Mouse (Mus musculus): ENCODE data around the gene Elavl4. TPM values are rescaled to one million over a fixed set of nuclear protein-coding genes. Genes with fewer than 3 reads are reported as not detected.
A peak's percentile ranks its signal among the peaks of the same experiment; 100 is the strongest.

Gene Elavl4
- 1 to 10 TPM; 3.5 to 5.3 TPM for total RNA-seq (2021)
- polyA plus RNA-seq (2012; rRNA removed) = 0.18 and 0.35 TPM in 2 replicates
- long read RNA-seq, full-length matches to known transcripts = 5 of 5 reads
- long read RNA-seq, partial matches to known transcripts = 0 of 5 reads
- long read RNA-seq, other reads (novel, unspliced or antisense) = 0 of 5 reads

DNA sequence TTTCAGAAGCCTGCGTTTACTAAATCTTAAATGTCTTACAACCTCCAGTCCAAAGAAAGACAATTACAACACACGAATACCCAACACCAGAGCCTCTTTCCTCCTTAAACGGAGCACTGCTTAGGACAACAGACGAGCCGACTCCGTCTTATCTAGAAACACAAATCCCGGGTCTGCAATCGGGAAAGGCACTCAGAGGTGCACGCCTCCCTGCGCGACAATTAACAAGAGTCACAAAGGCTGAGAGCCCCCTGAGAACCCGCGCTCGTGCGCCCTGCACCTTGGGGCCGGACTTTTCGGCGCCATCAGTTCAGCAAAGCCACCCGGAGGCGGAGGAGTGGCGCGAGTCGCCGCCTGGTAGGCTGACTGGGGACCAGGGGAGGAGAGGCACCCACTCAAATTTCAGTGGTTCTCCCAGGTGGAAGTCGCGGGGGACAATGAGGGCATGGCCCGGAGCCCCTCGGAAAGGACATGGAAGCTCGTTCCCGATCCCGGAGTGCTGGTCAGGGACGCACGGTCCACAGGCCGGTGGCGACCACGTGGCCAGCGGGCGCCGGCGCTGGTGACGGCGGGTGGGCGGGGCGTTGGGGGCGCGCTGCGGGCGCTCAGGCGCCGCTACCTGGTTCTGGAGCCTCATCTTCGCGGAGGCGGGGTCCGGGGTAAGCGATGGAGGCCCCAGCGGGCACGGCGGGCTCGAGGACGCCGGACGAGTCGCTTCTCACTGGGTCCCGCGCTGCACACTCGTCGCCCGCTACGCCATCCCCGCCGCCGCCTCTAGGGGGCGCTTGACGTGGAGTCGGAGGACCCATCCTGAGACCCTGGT, at the start of gene Elavl4:
Gene Elavl4 (minus strand): TSS at position 732 of the 823 bp plus-strand sequence.
- DNase-seq = peak; percentile 72

DNA sequence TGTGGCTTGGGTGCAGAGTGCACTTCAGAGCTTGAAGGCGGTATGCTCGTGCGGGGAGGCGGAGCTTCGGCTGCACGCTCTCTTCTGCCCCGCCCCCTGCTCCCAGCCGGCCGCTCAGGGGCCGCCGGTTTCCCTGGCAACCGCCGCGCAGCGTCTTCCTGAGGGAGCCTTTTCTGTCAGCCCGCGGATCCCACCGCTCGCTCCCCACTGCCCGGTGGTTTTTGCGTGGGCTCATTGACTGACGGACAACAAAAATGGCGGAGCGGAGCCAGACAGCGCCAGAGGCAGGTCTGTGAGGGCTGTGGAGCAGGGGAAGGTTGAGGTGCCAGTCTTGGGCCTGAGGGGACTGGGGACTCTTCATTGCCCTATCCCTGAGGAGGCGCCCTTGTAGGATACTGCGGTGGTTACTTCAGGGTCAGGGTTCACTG, 45.9 kb upstream of the Elavl4 start, which contains the start of gene Agbl4:
Gene Agbl4 (plus strand): TSS at position 44 of the 428 bp plus-strand sequence.
- DNase-seq = peak; percentile 75

DNA sequence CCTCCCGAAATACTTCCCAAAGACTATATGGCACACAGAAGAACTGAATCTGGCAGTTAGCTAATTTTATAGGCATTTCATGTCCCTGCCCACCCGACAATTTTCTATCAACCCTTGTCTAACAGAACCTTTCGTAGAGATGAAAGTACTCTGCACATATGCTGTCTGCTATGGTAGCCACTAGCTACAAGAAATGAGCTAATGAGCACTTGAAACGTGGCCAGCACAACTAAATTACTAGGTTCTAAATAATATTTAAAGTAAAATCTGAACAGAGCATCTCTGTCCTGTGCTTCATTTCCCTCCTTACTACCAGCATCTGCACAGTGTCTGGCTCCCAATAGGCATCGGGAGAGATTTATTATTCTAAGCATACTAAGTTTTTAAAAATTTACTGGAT, 44.5 kb upstream of the Elavl4 start:
- no peak for DNase-seq

DNA sequence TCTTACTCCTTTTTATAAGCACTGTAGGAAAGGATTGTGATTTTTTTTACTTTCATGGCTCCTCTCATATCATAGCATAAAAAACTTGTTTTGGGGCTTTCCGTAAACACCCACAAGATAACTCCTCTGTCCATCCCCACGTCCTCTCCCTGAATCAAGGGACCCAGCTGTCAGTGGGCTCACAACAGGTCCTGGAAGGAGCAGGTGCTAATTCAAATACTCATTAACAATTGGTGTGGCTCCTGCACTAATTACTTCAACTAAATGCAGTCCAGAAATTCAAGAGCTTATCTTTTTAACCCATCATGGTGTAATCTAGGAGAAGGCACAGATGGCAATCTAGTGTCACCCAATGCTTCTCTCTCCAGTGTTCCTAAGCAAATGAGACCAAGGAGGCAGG, 8.9 kb upstream of the Elavl4 start:
- no peak for DNase-seq

DNA sequence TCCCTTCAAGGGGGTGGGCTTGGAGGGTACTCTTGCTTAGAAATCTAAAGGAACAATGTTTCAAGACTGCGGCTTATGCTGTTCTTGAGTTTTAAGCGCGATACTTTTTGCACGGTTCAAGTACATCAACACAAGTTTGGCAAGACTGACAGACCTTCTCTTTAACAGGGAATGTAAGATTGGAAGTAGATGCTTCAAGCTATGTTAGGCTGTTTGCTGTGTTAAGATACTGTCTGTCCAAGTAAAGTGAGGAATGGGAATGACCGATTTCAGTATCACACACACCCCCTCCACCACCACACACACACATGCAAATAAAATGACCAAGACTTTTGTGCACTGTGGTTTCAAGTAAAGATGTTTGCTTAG, 276 bp upstream of the Elavl4 start:
- no peak for DNase-seq

DNA sequence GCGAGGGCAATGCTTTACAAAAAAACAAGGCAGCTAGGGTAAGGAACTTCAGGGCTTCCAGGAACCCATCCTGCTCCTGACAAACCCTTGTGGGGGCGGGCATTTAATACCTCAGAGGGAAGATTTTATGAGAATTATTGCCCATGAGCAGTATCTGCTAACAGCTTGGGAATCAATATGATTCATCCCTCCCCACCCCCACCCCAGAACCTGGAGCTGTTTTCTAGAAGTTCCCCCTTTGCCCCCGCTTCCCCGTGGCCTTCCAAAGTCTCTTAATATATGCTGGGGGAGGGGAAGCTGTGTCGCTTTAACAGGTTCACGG, 892 bp downstream of the Elavl4 start:
- peak; percentile 0 for DNase-seq

DNA sequence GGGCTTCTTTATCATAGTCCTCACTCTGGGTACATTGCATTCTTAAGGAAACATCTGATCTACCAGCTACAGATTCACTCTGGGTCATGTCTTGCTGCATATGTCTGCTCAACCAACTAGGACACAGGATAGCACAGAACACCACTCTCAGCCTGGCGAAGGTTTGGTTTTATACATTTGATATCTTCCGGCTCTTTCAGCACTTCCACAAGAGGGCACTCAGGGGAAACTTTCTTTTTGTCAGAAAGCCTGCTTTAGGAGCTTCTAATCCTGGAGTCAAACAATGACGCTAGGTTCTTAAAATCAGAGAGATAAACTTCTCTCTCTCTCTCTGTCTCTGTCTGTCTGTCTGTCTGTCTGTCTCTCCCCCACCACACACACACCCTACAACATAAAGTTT, 27.8 kb downstream of the Elavl4 start:
- DNase-seq = no peak

DNA sequence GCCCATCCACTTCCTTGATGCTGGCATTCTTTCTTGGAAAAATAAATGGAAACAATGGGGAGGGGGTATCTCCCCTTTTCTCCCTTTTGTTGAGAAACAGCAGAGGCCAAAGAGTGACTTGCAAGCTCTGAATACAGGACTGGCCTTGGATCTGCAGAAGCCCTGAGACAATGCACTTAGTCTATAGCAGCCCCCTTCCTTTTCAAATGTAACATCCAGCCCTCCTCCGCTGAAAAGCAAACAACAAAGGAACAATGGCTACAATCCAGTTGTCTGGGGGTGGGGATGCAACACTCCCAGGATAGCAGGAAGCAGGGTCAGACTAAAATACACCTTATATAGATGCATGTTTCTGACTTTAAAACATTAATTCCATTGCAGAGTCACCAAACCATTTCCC, 39.6 kb downstream of the Elavl4 start:
- no peak for DNase-seq

DNA sequence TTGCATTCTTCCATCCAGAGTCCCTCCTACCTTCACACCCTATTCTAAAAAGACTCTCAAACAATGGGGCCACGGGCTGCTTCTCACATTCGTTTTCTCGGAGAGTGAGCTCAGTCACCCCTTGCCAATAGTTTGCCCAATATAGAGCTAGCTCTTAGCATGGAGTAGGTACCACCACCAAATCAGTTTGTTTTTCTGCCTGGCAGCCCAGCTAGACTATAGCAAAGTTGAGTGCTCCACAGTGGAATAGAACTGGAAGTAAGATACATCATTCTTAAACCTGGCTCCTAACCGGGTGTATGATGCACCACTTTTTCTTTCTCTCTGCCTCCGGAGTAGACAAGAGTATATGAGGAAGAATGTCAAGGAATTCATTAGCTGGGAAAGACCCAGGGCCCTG, 44.7 kb downstream of the Elavl4 start:
- no peak for DNase-seq

DNA sequence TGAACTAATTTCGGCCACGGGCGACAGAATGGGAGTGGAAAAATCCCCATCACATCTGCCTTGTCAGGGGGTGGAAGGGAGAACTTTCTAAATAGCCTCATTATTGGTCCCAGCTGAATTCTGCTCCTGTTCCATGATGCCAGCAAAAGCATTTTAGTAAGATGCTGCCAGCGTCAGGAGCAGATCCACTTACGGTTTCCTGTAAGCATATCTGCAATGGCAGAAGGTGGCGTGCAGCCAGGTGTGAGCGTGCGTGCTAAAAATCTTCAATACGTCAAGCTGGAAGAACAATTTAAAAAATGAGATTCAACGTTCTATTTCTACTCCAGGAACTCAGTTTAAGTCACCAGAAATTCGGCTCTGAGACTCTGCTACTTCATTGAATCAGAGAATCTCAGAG, 45.1 kb downstream of the Elavl4 start:
- no peak for DNase-seq

DNA sequence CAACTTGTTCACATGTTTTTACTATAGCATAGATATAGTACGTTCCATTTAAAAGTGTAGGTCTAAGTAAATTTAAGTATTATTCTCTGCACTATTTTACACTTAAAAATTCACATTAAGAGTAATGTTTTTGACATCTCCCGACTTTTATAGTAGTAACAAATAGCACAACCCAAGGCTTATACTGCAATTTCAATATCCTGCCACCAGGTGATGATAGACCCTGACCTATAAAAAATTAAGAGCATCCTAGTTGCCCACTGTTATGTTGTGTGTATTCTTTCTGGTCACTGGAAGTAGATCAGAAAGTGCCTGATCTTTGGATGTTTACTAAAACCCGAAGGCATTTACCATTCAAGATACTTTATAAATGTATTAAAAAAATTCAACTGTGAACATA, 55.9 kb downstream of the Elavl4 start:
- DNase-seq = no peak

DNA sequence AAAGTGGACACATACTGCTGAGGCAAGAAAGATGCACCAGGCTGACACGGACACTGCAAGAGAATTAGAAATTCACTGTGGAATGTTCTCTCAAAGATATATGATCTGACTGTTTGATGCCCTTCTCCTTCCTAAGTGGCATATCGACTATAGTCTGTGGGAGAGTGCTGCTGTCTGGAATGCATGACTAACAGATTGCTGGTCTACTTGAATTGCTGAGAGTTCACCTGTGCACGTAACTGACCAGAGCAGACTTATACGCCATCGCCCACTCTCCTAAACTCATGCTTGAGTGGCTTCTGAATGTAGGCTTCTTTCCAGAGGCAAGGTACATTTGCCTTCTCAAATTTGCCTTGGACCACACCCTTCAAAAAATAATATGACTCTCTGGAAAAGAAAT, 58.5 kb downstream of the Elavl4 start:
- DNase-seq = no peak

DNA sequence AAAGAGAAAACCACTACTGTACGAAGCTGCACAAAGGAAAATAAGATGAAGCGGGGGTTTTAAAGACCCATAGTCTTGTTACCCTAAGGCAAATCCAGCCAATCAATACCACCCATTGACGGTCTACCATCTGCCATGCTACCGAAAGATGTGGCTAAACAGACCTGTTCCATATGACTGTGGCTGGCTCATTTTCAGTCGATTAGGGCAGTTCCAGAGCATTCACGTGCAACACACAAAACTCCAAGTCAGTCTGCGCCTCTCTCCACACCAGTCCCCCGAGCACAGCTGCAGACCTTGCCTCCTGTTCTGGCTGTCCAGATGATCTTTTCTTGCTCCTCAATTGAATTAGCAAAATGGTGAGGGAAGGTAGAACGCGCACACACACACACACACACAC, 59.2 kb downstream of the Elavl4 start:
- DNase-seq = no peak

DNA sequence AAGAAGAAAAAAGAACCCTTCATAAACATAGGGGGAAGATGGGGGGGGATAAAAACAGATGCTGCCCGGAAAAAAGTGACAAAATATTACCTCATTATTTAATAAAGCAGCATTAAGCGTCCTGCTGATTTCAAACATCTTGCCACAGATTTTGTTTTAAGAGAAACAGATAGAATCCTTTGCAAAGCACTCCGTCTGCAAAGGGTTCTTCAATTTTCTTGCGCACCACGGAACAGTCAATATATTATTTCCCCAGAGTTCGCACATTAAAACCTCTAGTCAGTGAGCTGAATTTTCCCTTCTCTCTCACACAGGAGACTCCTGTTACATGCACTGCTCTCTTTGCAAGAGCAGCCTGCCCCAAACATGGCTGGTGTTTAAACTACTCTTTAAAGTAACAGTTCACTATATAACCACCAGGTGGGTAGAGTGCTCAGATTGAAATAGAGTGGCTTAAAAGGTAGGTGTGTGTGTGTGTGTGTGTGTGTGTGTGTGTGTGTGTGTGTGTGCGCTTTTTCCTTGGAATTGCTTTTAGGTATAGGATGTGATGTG, 61.1 kb downstream of the Elavl4 start:
- DNase-seq = no peak

DNA sequence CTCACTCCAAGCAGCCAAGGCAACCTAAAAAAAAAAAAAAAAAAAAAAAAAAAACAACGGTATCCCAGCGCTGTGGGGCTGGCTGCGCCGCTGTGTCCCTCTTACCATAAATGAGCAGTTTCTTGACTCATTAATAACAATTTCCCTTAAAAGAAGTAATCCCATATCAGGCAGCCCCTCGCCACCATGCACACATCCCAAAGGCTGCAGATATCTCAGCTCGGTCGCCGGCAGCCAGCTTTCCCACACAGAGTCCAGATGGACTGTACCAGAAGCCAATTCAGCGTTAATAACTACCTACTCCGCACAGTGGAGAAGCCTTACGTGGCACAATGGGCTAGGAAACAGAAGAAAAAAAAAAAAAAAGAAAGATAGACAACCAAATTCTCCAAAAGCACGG, 61.7 kb downstream of the Elavl4 start:
- no peak for DNase-seq

DNA sequence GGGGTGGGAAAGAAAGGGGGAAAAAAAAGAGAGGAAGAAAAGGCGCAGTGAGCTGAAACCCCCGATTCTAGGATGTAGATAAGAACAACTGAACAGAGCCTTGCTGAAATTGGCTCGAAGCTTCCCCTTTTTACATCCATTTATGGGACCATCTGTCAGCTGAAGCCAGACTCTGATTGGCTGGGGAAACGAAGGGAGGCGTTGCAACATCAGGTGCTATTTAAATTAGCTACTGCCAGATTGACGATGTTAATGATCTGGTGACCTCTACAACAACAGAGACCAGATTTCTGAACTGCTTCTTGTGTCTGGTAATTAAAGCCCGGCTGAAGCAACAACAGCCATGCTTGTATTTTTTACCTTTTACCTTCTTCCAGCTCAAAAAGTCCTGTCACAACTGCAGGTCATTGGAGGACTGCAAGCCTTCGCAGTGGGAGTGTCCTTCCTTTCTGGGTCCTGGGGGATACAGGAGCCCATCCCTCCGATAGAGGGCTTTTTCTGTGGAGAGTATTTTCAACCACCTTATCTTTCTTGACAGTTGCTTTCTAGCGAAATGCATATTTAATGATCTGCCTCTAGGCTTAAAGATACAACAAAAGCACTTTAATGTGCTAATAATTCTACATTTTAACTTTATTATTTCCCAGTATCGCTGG, 64.2 kb downstream of the Elavl4 start:
- DNase-seq = no peak

DNA sequence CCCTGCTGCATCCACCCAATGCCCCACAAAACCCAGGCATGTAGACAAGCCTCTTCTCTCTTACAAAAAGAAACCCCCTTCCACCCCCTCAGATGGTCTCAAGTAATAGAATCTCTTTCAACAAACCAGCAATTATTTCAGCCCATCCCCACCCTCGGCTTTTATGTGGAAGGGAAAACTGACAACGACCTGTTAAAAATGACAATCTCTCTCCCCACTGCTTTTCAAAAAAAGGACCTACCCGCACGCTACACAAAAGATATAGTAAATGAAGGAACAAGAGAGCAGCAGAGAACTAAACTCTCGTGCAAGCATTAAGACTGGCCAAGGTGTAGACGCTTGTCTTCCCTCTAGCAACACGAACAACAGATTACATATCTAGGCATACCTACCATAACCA, 64.9 kb downstream of the Elavl4 start:
- DNase-seq = no peak

DNA sequence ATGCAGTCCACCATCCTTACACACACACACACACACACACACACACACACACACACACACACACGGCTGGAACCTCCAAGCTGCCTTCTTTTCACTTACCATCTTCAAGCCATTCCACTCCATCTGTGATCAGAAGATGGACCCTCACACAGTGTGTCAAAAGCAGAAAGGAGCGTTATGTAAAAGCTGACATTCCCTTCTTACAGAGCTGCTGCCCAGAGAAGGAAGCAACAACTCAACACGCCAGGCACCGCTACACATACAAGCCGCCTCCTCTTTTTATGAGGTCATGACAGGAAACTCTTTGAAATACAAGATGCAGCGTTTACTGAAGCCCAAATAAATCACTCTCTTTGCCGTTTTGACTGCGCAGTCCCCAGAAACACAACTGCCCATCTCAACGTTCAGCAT, 65.3 kb downstream of the Elavl4 start:
- no peak for DNase-seq

DNA sequence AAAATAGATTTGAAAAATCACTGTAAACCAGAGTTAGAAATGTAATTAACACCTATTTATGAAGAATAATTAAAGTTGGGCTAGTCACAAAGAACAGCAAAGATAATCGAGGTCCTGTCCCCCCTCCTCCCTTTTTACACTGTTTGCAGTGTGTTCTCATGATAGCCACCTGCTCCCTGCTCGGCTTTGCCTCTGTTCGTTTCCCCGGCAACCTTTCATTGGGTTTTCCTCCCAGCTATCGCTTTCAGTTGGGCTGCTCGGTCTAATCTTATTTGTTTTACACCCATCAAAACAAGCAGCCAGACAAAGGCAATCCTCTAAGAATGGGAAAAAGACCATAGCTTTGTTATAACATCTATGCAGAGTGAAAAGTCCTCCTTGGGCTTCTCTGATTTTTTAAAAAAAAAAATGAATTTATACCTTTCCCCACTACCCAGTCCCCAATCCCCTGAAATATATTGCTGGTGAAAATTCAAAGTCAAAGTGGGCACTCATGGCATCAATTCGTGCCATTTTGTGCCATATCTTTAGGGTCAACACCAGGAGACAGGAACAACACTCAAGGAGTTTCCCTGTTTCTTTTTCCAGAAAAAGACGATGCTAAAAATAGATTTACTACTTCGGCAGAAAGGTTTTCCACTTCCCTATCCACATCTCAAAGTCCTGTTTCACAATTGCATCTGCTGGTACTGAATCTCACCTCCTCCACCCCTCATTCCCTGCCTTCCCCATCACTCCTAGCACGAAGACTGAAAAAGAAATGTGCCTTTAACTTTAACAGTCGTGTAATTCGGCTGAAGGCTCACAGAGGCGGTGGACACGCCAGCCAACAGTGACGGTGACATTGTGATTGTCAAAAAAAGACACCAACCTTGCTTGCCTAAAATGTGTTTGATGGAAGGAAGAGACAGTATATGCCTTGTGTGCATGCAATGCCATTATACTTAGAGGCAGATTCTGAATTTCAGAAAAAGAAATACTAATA, 66.1 kb downstream of the Elavl4 start:
- no peak for DNase-seq

DNA sequence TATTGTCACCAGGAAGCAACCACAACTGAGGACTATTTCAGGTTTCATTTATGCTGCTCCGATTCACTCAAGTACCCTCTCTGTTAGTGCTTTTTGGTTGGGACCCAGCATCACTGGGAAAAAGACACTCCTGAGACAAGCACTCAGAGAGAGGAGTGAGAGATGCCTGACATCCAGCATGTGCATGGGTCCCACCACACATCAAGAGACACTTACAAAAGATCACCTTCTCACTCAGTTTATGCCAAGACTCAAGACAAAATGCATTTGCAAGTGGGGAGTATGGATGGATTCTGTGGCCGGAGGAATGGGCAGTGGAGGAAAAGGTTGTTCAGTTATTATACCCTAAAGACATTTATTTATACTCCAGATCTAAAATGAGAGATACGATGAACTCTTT, 67.3 kb downstream of the Elavl4 start:
- DNase-seq = no peak

DNA sequence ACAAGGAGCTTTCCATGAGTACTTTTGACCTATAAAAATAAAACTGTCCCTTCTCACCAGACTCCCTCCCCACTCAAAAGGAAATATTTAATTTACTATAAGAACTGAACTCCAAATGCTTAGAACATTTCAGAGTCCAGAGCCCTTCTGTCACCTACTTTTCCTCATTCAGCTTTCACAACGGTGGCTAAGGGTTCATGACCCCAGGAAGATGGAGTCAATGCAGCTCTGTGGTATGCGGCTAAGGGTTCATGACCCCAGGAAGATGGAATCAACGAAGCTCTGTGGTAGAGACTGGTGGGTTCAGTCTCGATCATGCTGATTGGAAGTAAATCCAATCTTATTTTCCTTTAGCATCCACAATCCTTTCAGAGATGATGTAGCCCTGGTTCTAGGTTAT, 81.7 kb downstream of the Elavl4 start:
- DNase-seq = no peak

Measured in adrenal gland, adult 2 months (tissue).